In the genomic region with DNA sequence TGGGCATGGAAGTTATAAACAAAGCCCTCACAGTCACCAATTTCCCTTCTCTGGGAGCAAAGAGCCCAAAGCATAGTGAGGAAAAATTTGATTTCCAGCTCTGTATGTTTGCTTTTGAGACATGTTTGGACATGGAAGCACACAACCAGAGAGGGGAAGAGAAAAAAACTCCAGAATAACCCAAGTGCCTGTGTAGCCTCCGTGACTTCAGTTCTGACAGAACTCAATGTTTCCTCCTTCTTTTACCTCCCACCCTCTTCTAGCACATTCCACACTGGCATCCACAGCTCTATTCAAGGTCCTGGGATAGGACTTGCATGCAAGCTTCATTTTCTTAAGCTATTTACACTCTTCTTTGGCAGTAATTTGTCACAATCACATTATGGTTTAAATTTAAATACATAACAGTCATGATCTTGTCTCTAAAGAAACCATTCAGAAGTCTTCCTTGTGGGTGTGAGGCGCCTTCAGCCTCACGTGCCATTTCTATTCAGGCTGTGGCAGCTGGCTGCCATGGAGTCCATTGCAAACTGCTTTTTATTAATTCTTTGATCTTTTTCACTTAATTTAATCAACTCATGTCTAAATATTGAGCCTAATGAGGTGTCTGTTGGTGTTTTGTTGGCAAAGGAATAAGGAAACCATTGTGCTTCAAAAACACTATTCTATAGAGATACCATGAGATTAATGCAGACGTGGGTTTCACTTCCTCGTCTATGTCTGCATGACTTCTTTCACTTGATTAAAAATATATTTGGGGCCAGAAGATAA, we compare ENCODE assay signal across 25 mouse cellular contexts. TPM values are rescaled to one million over a fixed set of nuclear protein-coding genes. Genes with fewer than 3 reads are reported as not detected.
DNase-seq lines count a peak whose midpoint lies in the region; ATAC-seq and TF ChIP-seq lines count a peak whose summit lies in the region.
"Had no signal": no experiment of that assay in that cellular context is flagged by ENCODE, and none has a peak within 500 bp of the region (broad histone marks: within the 10 kb centered on the region; RNA-seq: fewer than 3 reads in every experiment).

No protein-coding gene starts in this region.

- H3K27me3 ChIP-seq in forebrain, embryonic 14.5 days (replicated peaks; ENCODE audit: control insufficient read depth, insufficient read depth, low read length), result no peaks in the 10 kb centered on the region
- H3K27me3 ChIP-seq in forebrain, embryonic 12.5 days, result peaks cover 17% of the 10 kb centered on the region; the same call in 1 of the 2 replicates
- no peaks in the 10 kb centered on the region for H3K27me3 ChIP-seq in lung, postnatal 0 days (replicated peaks; ENCODE audit: insufficient read depth, low read length)
- H3K27me3 ChIP-seq in splenic B cell, adult 2 months (ENCODE audit: control insufficient read depth, insufficient read depth, low read length, poor library complexity, severe bottlenecking), result no peaks in the 10 kb centered on the region
- H3K27me3 ChIP-seq: hindbrain, embryonic 13.5 days; limb, embryonic 15.5 days; liver, embryonic 15.5 days; midbrain, embryonic 13.5 days; neural tube, embryonic 13.5 days; stomach, embryonic 15.5 days had no signal

- H3K36me3 ChIP-seq in forebrain, embryonic 14.5 days (ENCODE audit: control insufficient read depth, insufficient read depth, low read length), result no peaks in the 10 kb centered on the region
- no peaks in the 10 kb centered on the region for H3K36me3 ChIP-seq in forebrain, embryonic 12.5 days (replicated peaks)
- no peaks in the 10 kb centered on the region for H3K36me3 ChIP-seq in lung, postnatal 0 days (ENCODE audit: insufficient read depth, low read length)
- H3K36me3 ChIP-seq in splenic B cell, adult 2 months (ENCODE audit: control insufficient read depth, insufficient read depth, low read length, poor library complexity, severe bottlenecking), result no peaks in the 10 kb centered on the region
- H3K36me3 ChIP-seq: forebrain, embryonic 15.5 days; hindbrain, embryonic 13.5 days; limb, embryonic 15.5 days; liver, embryonic 15.5 days; midbrain, embryonic 13.5 days; neural tube, embryonic 13.5 days; stomach, embryonic 15.5 days had no signal

- DNase-seq in forebrain, embryonic 14.5 days (ENCODE audit: low spot score), result peak; percentile 27
- DNase-seq in lung, postnatal 0 days (ENCODE audit: low spot score), result peak; percentile 34
- DNase-seq in lung, adult 2 months, result no peak
- DNase-seq in ZHBTc4 (ENCODE audit: low read depth, low spot score), result peak; percentile 10
- peak; percentile 3 for DNase-seq in splenic B cell, adult 2 months (ENCODE audit: low read depth, low spot score)
- no peak for DNase-seq in c-Kit-positive CD71-positive TER-119-positive erythroid progenitor cells, embryonic 14.5 days (ENCODE audit: low spot score)
- DNase-seq: adrenal gland, adult 2 months; cerebellum, adult 9-10 months; gastrocnemius, postnatal 36 days; heart, postnatal 14 days; kidney, adult 8-10 months; kidney, postnatal 14 days; layer of hippocampus, postnatal 36 days; right cerebral cortex, postnatal 14 days; thymus, postnatal 14 days had no signal

- no peaks in the 10 kb centered on the region for H3K4me1 ChIP-seq in forebrain, embryonic 14.5 days (ENCODE audit: control insufficient read depth, insufficient read depth, low read length)
- H3K4me1 ChIP-seq in forebrain, embryonic 12.5 days, result 0 out of 2 replicates have a peak, but pooled peaks cover 2% of the 10 kb centered on the region
- H3K4me1 ChIP-seq in lung, postnatal 0 days (ENCODE audit: insufficient read depth, low read depth, low read length), result no peaks in the 10 kb centered on the region
- no peaks in the 10 kb centered on the region for H3K4me1 ChIP-seq in lung, adult 2 months (ENCODE audit: control insufficient read depth, insufficient read depth, low read length)
- H3K4me1 ChIP-seq: forebrain, embryonic 15.5 days; liver, embryonic 15.5 days had no signal

- H3K27ac ChIP-seq in forebrain, embryonic 14.5 days (ENCODE audit: low read depth, low read length), result no peak overlapping the region
- no peak overlapping the region for H3K27ac ChIP-seq in forebrain, embryonic 12.5 days
- H3K27ac ChIP-seq in lung, postnatal 0 days (ENCODE audit: low read length), result no peak overlapping the region
- H3K27ac ChIP-seq: forebrain, embryonic 15.5 days; hindbrain, embryonic 13.5 days; layer of hippocampus, adult 2 months; limb, embryonic 15.5 days; liver, embryonic 15.5 days; midbrain, embryonic 13.5 days; neural tube, embryonic 13.5 days; stomach, embryonic 15.5 days had no signal

- no peak for ATAC-seq in forebrain, embryonic 14.5 days
- ATAC-seq in forebrain, embryonic 12.5 days (ENCODE audit: low FRiP score), result no peak
- peak; percentile 54 for ATAC-seq in lung, postnatal 0 days
- ATAC-seq: forebrain, embryonic 15.5 days; midbrain, embryonic 13.5 days had no signal

- no peak overlapping the region for H3K9ac ChIP-seq in forebrain, embryonic 14.5 days (ENCODE audit: low read length)
- H3K9ac ChIP-seq in forebrain, embryonic 12.5 days, result no peak overlapping the region
- no peak overlapping the region for H3K9ac ChIP-seq in lung, postnatal 0 days (replicated peaks; ENCODE audit: low read depth)
- H3K9ac ChIP-seq: forebrain, embryonic 15.5 days; hindbrain, embryonic 13.5 days; limb, embryonic 15.5 days; liver, embryonic 15.5 days; midbrain, embryonic 13.5 days; neural tube, embryonic 13.5 days; stomach, embryonic 15.5 days had no signal

- H3K4me2 ChIP-seq in forebrain, embryonic 14.5 days (ENCODE audit: low read length), result no peak overlapping the region
- no peak overlapping the region for H3K4me2 ChIP-seq in forebrain, embryonic 12.5 days
- no peak overlapping the region for H3K4me2 ChIP-seq in lung, postnatal 0 days (replicated peaks; ENCODE audit: low read depth, low read length)
- H3K4me2 ChIP-seq: forebrain, embryonic 15.5 days; hindbrain, embryonic 13.5 days; limb, embryonic 15.5 days; liver, embryonic 15.5 days; midbrain, embryonic 13.5 days; neural tube, embryonic 13.5 days; stomach, embryonic 15.5 days had no signal

- no peak for TF ChIP-seq CTCF in lung, postnatal 0 days (IDR thresholded peaks at IDR 0.05)
- no peak for TF ChIP-seq CTCF in lung, adult 2 months (IDR thresholded peaks at IDR 0.05; ENCODE audit: insufficient read depth, low read length)

- TF ChIP-seq POLR2A in lung, adult 2 months (IDR thresholded peaks at IDR 0.05; ENCODE audit: borderline replicate concordance, extremely low read depth, low read depth, low read length), result no peak

- no peak for TF ChIP-seq EP300 in lung, postnatal 0 days (IDR thresholded peaks at IDR 0.05)

- H3K4me3 ChIP-seq in forebrain, embryonic 14.5 days (ENCODE audit: low read depth, low read length), result no peak overlapping the region
- H3K4me3 ChIP-seq in forebrain, embryonic 12.5 days (replicated peaks), result no peak overlapping the region
- H3K4me3 ChIP-seq in lung, postnatal 0 days (ENCODE audit: low read depth, low read length), result no peak overlapping the region
- no peak overlapping the region for H3K4me3 ChIP-seq in lung, adult 2 months (replicated peaks; ENCODE audit: extremely low read depth, low read depth, low read length)
- H3K4me3 ChIP-seq: erythroblast, embryonic 14.5 days; forebrain, embryonic 15.5 days; hindbrain, embryonic 13.5 days; layer of hippocampus, adult 2 months; limb, embryonic 15.5 days; liver, embryonic 15.5 days; midbrain, embryonic 13.5 days; neural tube, embryonic 13.5 days; stomach, embryonic 15.5 days had no signal

- WGBS in forebrain, embryonic 14.5 days, result 22% methylated on average over 5 of the region's 5 CpGs
- WGBS in forebrain, embryonic 12.5 days, result 41% methylated on average over 5 of the region's 5 CpGs
- WGBS in lung, postnatal 0 days, result 54% methylated on average over 5 of the region's 5 CpGs
- 65% methylated on average over 5 of the region's 5 CpGs for WGBS in lung, adult 2 months

- no peaks in the 10 kb centered on the region for H3K9me3 ChIP-seq in forebrain, embryonic 14.5 days (replicated peaks; ENCODE audit: control insufficient read depth, low read length)
- no peaks in the 10 kb centered on the region for H3K9me3 ChIP-seq in forebrain, embryonic 12.5 days
- no peaks in the 10 kb centered on the region for H3K9me3 ChIP-seq in lung, postnatal 0 days (ENCODE audit: low read length)
- H3K9me3 ChIP-seq: forebrain, embryonic 15.5 days; hindbrain, embryonic 13.5 days; limb, embryonic 15.5 days; liver, embryonic 15.5 days; midbrain, embryonic 13.5 days; neural tube, embryonic 13.5 days; stomach, embryonic 15.5 days had no signal

RNA-seq across cellular contexts. Expression of a gene that starts 49.9 kb away (rescaled TPM):
- polyA plus RNA-seq in forebrain, embryonic 14.5 days (2014; fragmentation: Nextera tagmentation; extraction: Ambion mirVana), result 46.4 and 48.7 TPM in 2 replicates
- 105 and 133 TPM in 2 replicates for polyA plus RNA-seq in forebrain, embryonic 12.5 days (2016; fragmentation: Nextera tagmentation; extraction: Ambion mirVana)
- polyA plus RNA-seq in lung, postnatal 0 days (2015; fragmentation: Nextera tagmentation; extraction: Ambion mirVana), result 249 and 273 TPM in 2 replicates
- polyA plus RNA-seq in lung, adult 2 months (2012; rRNA removed), result 24.4 and 37.4 TPM in 2 replicates

Comparison
In these comparisons a context has a peak if more than half of its experiments do, and no peak if none do; other contexts are left out.
1. DNase-seq: peak in forebrain, embryonic 14.5 days (single experiment), lung, postnatal 0 days (single experiment), ZHBTc4 (single experiment) and splenic B cell, adult 2 months (single experiment); none in lung, adult 2 months (single experiment) and c-Kit-positive CD71-positive TER-119-positive erythroid progenitor cells, embryonic 14.5 days (single experiment).